Mouse (Mus musculus): ENCODE results near the gene 2300002M23Rik.

2300002M23Rik gene

DNA sequence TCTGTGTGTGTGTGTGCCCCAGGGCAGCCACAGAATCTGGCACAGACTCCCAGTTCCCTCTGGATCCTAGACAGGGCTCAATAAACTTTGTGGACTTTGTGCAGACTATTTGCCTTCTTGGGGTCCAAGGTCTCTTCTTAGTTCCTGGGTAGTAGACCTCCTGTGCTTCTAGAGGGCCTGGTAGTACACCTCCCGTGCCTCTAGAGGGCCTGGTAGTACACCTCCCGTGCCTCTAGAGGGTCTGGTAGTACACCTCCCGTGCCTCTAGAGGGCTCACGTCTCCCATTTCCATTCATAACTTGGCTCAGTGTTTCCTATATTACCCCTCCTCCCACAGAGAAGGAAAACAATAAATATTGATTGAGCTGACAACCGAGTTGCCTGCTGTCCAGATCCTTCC is 10.4 kb upstream of the 2300002M23Rik start:
- peak; percentile 74 to 83 for DNase-seq

DNA sequence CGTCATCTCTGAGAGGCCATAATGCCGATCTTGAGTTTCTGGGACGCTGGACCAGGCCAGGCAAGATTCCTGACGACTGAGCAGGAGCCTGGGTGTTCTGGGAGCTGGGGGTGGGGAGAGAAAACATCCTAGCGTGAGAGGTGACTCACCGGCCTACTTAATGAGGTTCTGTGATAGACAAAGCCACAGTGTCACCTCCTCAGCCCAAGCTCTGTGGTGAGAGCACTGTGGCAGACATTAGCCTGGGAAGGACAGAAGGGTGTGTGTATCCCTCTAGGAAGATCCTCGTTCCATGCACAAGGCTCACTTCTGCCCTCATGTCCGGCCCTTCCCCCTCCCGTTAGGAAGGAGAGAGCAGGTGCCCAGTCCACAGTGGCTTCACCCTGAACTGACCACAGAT is 9.9 kb upstream of the 2300002M23Rik start:
- DNase-seq: no peak

DNA sequence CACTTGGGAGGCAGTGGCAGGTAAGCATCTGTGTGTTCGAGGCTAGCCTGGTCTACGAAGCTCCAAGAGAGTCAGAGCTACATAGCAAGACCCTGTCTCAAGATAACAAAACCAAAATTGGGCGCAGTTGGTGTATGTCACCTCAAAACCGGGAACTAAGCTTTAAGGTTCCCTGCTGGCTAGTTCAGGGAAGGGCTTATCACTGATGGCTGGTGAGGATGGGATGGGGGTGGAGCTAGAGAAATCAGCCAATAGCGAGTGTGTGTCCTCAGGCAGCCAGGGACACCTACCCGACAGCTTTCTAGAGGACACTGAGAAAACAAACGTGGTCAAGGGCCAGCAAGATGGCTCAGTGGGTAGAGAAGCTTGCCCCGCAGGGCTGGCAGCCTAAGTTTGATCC is 9.0 kb upstream of the 2300002M23Rik start:
- no peak for DNase-seq

DNA sequence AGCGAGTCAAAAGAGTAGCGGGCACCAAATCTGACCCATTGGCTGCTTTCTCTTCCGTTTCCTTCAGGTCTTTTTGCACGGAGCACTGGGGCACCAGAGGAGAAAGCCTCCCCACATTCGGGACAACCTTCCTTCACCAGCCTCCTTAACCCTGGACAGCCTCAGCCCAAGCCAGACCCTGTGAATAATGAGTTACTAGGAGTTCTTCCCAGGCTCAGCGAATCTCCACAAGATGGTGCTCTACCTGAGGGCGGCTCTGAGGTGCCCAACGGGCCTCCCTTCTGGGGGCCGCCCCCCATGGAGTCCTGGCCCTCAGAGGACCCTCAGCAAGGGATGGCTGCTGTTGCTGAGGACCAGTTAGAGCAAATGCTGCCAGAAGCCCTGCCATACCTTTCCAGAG is 517 bp downstream of the 2300002M23Rik start:
- no peak for DNase-seq

DNA sequence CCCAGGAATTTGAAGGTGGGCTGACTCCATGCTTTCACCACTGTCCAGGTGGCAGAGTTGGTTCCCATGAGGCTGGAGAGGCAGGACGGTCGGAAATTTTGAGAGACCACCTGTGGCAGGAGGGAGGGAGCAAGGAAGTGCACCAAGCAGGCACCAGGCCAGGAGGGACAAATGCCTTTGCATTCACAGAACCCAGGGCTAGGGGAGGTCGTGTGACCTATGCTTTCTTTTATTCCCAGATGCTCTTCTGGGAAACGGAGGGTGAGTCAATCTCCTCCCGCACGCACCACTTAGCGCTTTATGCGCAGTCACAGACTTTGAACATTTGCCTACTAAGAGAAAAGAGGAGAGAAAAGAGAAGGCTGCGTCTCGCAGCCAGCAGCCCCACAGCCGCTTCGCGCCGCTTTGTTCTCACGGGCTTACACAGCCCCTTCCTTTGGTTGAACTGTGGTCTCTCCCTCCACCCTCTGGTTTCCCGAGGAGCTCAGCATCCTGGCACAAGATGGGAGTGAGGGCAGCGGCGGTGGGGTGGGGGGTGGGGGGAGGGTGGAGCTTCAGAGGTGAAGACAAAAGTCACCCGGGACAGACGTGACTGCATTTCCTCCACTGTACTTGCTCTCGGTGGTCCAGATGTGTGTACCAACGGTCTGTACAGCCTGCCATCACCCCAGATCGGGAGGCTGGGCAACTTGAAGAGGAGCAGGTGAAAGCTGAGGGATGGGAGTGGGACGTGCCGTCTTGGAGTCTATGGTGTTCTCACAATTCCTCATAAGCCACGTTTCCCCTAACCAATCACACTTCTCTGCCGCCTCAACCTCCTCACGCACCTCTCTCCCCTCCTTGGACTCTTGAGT is 2.1 kb downstream of the 2300002M23Rik start:
- no peak for DNase-seq

DNA sequence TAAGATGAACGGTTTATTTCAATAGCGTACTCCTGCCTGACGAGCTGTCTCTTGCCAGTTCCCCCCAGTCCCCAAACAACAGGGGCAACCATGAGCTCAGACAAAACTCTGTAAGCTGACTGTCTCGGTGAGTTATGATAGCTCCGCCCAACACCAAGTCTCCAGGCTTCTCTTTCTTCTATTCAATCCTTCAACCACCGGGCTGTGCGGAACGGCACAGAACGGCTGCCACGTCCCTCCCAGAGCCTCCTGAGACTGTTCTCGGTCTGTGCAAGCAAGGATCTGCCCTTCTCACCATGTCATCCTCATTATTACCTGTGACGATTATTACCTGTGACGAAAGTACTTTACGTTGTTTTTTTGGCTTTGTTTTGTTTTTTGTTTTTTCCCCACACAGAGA is 3.6 kb downstream of the 2300002M23Rik start:
- DNase-seq: no peak

DNA sequence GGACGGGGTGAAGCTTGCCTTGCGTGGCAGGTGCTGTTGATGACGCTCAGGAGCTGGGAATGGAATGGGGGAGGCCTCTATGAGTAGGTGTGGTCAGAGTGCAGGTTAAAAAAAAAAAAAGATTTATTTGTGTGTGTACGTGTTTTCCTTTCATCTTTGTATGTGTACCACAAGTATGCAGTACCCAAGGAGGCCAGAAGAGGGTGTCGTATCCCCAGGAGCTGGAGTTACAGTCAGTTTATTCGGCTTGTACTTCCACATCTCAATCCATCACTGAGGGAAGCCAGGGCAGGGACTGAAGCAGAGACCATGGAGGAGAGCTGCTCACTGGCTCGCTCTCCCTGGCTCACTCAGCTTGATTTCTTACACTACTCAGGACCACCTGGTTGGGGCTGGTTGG is 4.2 kb downstream of the 2300002M23Rik start:
- DNase-seq: no peak

DNA sequence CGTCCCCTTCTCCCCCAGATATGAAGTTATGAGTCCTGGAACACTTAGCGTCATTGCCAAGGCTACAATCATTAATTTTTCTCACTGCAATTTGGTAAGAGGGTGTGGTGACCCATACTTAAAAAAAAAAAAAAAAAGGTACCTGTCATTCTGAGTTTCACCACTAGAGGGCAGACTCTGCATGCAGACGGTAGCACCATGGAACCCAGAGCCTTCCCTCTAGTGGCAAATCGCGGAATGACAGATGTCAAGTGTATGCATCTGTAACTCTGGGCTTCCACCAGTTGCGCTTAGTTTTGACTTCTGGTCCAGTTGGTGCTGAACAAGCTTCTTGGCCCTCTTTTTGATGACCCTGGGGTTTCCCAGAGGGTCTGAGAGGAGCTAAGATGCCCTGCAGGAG is 11.0 kb downstream of the 2300002M23Rik start:
- DNase-seq: peak; percentile 78 to 94

DNA sequence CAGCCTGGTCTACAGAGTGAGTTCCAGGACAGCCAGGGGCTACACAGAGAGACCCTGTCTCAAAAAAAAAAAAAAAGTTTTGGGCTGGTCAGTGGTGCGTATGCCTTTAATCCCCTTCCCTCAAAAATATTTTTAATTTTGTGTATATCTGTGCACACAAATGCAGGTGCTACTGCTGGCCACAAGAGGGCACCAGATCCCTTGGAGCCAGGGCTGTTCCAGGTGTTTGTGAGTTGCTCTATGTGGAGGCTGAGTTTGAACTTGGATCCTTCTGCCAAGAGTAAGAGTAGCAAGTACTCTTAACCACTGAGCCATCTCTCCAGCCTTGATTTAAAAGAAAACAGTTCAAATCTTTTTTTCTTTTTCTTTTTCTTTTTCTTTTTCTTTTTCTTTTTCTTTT is 15.7 kb downstream of the 2300002M23Rik start:
- no peak for DNase-seq

DNA sequence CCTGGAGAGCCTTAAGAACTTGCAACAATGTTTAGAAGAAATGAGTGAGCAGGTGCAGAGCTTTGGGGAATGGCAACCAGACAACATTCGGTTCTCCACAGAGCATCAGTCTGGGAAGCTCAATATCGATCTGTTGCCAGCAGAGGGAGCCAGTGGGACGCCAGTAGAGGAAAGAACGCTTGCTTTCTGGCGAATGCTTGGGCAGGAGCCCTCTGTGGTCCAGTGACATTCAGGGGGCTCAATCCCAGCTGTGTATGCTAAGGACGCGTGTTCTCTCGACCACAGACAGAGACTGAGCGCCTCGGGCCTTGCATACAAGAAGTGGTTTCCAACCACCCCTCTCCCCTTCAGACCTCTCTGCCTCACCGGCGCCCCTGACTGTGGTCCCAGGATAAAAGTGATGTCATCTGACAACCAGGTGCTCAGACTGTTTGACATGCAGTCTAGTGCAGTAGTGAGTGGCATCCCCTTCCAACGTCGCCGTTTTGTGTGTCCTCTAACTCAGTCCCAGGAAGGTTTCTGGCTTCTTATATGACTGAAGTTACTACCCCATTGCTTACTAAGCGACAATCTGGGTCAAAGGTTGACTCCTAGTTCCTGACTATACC is 17.2 kb downstream of the 2300002M23Rik start:
- DNase-seq: peak; percentile 76 to 86

DNA sequence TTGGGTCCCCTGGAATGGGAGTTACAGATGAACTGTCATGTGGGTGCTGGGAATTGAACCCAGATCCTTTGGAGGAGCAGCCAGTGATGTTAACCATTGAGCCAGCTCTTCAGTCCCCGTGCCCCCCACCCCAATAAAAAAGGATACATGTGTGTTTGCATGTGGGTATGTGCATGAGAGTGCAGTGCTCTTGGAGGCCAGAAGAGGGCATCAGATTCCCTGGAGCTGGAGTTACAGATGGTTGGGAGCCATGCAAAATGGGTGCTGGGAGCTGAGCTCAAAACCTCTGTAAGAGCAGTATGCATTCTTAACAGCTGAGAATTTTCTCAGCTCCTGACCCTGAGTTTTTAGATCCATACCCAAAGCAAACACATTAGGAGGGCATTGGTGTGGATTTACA is 20.0 kb downstream of the 2300002M23Rik start:
- DNase-seq: no peak

DNA sequence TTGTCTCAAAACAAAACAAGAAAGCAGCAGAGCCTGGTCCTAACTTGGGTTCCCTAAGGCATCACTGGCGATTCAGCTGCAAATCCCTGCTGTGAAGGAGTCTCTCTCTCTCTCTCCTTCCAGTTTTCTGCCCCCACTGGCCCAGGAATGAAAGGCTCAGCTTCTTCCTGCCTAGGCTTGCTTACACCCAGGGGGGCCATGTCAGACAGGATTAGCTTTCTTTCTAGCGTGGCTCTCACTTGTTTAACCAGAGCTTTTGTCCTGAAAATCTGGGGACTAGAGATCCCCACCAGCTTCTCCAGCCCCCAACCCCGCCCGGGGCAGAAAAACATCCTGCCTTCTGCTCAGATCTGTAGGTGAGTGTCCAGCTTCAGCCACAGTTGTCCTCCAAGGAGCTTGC is 21.1 kb downstream of the 2300002M23Rik start:
- DNase-seq: no peak

DNA sequence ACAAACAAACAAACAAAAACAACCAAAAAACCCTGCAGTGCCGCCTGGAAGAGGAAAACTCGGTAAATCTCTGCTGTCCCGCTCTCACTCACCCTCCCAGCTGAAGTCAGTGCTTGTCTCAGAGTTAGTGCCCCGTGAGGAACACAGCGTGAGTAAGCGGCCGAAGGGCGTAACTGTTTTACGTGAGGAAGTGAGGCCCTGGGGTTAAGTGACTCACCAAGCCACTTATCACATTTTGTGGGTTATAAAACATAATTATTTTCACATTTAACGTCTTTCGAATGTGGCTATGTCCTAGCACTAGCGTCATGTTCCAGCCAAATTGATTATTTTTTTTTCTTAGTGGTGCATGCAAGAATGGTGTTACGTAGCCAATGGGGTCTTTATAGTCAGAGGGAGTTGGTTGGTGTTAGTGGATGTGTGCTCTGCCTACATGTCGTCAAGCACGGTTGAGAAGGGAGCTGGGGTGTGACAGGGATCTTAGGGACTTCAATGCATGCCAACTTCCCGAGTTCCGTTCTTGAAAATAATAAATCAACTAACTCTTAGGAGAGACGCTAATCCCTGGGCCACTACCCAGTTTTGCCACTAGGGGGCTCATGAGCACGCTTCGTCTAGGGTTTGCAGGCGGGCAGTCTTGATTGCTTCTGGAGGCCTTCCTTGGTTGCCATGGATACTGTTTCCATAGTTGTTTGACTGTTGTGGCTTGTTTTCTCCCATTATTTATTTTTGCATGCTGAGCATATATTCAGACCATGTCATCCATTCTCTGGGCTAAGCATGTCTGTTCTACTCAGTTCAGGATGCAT is 23.4 kb downstream of the 2300002M23Rik start:
- DNase-seq: peak; percentile 69 to 80

DNA sequence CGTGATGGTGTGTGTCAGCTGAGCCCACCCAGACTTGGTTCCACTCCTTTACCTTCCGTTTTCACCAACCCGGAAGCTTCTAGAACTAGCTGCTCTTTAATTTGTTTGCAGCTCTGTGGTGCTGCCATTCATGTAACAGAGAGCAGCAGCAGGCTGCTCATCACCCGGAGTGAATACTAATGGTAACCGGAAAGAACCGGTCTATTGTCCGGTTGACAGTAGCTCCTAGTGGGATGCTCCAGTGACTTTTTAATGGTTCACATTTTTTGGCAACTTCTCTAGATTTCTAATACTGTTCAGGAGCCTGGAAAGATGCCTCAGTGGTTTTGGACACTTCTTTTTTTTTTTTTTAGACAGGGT is 23.9 kb downstream of the 2300002M23Rik start:
- DNase-seq: no peak

DNA sequence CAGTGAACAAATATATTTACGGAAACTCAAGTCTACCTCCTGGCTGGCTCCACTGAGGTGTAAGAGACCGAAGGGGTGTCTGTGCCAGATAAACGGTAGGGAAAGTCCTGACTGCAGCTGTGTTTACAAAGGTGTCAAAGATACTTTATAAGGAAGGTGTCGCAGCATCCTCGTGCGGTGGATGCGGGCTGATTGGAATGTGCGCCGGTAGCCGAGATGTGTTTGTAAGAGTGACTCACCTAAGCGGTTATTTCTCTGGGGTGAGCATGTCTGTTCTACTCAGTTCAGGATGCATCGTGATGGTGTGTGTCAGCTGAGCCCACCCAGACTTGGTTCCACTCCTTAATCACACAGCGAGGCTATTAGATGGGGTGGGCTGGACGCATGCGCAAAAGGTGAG is 24.5 kb downstream of the 2300002M23Rik start:
- no peak for DNase-seq

DNA sequence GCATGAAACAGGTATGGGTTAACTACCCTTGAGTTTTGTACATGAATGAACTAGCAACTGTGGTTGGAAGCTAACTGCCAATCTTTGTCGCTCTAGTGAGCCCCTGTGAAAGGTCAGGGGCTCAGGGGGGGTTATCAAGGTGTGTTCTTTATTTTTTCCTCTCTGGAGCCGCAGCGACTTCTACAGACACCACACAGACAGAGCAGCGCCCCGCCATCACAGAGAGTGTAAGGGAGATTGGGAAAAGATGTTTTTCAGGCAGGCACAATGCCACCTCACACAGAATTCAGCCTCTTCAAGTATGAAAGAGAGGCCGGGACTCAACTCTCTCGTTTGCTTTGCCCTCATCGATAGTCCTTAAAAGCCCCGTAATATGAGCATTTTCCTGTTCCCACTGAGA is 24.9 kb downstream of the 2300002M23Rik start:
- DNase-seq: no peak

DNA sequence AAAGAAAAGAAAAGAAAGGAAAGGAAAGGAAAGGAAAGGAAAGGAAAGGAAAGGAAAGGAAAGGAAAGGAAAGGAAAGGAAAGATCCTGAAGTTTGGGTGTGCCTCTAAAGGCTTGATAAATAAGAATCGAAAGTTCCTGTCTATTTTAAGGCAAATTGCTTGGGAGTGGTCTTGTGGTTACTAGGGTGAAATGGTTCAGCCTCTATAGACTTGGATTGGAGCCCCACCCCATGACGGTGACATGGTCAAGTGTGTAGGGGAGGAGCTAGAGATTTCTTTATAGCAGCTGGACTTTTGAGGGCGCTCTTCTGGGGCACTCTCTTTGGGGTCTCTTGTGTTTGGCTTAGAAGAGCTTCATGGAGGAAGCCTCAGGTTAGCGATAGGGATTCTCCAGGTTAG is 26.5 kb downstream of the 2300002M23Rik start:
- DNase-seq: no peak

DNA sequence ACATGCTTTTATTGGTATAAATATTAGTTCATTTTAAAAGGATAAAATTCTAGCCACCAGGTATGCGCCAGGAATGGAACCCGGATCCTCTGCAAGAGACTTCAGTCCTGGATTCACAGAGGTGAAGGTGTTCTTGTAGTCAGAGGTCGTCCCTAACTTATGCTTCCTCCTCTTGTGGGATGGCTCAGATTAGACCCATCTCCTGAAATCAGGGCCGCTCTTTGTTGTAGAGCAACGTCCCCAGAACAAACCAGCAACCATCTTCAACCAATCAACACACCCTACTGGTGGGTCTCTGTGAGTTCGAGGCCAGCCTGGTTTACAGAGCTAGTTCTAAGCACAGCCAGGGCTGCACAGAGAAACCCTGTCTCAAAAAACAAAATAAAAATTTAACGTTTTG is 27.2 kb downstream of the 2300002M23Rik start:
- DNase-seq: no peak

DNA sequence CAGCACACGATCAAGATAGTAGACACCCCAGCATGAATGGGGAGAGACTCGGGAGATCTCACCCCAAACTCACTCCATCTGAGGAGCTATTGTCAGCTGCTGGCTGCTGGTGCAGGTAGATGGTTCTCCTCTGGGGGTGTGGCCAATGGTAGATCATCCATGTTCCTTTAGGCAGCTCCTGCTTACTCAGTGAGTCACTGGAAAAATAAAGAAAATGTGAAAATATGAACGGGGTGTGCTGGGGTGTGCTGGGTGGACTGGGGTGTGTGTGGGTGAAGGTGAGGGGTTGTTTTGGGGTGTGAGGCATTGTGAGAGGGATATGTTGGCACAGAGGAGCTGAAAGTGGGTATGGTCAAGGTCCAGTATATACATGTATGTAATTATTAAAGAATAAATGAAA is 30.1 kb downstream of the 2300002M23Rik start:
- no peak for DNase-seq

DNA sequence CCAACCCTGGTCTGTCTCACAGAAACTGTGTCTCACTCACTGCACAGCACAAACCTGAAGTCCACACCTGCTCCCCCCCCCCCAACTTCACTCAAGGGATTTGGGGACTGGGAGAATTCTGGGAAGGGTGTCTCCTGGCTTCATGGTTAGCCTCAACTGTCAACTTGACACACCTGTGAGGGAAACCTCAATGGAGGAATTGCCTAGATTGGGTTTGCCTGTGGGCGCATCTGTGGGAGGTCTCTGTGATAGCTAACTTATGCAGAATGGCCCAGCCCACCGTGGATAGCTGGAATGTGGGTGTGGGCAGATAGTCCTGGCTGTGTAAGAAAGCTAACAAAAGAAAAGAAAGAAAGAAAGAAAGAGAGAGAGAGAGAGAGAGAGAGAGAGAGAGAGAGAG is 34.0 kb downstream of the 2300002M23Rik start, which contains the start of gene Sfta2:
Sfta2 (plus strand) TSS at position 301 of the 400 bp plus-strand sequence.
- DNase-seq: no peak

DNA sequence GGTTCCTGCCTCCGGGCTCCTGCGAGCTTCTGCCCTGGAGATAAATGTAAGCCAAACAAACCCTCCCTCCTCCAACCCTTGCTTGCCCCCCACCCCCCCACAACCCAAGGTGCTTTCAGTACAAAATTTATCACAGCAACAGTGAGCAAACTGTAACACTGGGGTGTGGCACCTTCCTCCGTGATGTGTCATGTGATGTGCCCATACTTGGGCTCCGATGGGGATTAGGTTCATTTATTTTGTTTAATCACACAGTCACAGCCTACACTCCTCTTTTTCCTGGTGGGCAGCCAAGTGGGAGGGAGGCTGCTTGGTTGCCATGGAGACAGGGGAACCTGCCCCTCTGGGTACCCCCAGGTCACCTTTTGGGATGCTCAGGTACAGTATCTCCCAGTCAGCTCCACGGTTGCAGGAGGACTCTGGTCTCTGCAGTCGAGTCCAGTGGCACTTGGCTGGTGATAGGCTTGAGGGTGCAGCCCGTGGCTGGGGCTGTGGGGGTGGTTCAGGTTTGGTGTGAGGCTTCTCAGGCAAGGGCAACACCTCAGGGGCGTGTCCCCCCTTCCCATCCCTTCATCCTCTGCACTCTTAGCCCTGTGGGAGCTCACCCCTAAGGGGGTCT is 34.6 kb downstream of the 2300002M23Rik start:
- no peak for DNase-seq

DNA sequence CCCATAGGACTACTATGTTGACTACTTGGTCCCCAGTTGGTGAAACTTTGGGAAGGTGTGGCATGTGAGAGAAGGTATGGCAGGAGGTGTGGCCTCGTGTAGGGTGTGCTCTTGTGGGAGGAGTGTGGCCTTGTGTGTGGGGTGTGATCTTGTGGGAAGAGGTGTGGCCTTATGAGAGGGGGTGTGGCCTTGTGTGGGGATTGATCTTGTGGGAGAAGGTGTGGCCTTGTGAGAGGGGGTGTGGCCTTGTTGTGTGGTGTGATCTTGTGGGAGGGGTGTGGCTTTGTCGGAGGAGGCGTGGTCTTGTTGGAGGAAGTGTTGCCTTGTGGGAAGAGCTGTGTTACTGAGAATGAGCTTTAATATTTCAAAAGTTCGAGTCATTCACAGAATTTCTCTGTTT is 49.9 kb downstream of the 2300002M23Rik start:
- no peak for DNase-seq
